Mouse (Mus musculus) CH12.LX (cell line): Measurements from ENCODE around the gene Slc24a1. TPM values are rescaled to one million over a fixed set of nuclear protein-coding genes. Genes with fewer than 3 reads are reported as not detected.

Source experiments
- DNase-seq: peaks from one replicate; pipeline ENCODE4 v3.0.0-alpha.2; 2013; ENCODE audit errors: extremely low read depth
- H3K27ac ChIP-seq: 2 replicates; pipeline ENCODE4 v1.5.1; 2012; ENCODE audit warnings: low read depth, mild to moderate bottlenecking, control low read depth, moderate library complexity; ENCODE audit not compliant: insufficient read depth
- H3K27me3 ChIP-seq: replicated peaks from 2 replicates; pipeline ENCODE3; 2012; ENCODE audit warnings: inconsistent platforms
- H3K36me3 ChIP-seq, 2 experiments: replicated peaks in 1 of 2; 2 replicates each; pipeline versions ENCODE3 to v1.6.1; 2012; ENCODE audit warnings: inconsistent platforms in 1 of 2, low read length in 1 of 2, mild to moderate bottlenecking in 1 of 2, mixed read lengths in 1 of 2, moderate library complexity in 1 of 2; ENCODE audit not compliant: control insufficient read depth in 1 of 2, insufficient read depth in 1 of 2
- H3K4me1 ChIP-seq, 2 experiments: 2 replicates each; pipeline ENCODE4 v1.6.1; 2012; ENCODE audit warnings: inconsistent platforms in 1 of 2, moderate library complexity in 1 of 2; ENCODE audit not compliant: insufficient read depth in 2 of 2, control insufficient read depth in 1 of 2
- H3K4me2 ChIP-seq: 2 replicates; pipeline ENCODE4 v1.6.1; 2012; ENCODE audit warnings: low read depth, mild to moderate bottlenecking, control low read depth; ENCODE audit not compliant: poor library complexity, insufficient read depth, severe bottlenecking
- H3K4me3 ChIP-seq, 3 experiments: fragments of 150-350 bp in 1 of 3; sonication (generic) in 1 of 3; replicated peaks in 1 of 3; 2 replicates each; pipeline versions ENCODE3 to v1.5.1; 2011 to 2012; ENCODE audit warnings: low read depth in 2 of 3, low read length in 2 of 3, mild to moderate bottlenecking in 2 of 3, moderate library complexity in 2 of 3, control low read depth in 1 of 3, improper control_type of control experiment in 1 of 3, inconsistent platforms in 1 of 3, mixed read lengths in 1 of 3; ENCODE audit not compliant: poor library complexity in 1 of 3
- H3K79me2 ChIP-seq: replicated peaks from 2 replicates; pipeline ENCODE4 v1.6.1; 2012; ENCODE audit warnings: mild to moderate bottlenecking, moderate library complexity; ENCODE audit not compliant: control insufficient read depth, poor library complexity, insufficient read depth, severe bottlenecking; ENCODE audit errors: extremely low read depth
- H3K9ac ChIP-seq: 2 replicates; pipeline ENCODE4 v1.6.1; 2012; ENCODE audit warnings: low read depth, mild to moderate bottlenecking, control low read depth, moderate library complexity; ENCODE audit not compliant: insufficient read depth
- H3K9me3 ChIP-seq: replicated peaks from 2 replicates; pipeline ENCODE3; 2012; ENCODE audit warnings: low read length, inconsistent platforms, mixed read lengths
- CHD1 ChIP-seq: IDR thresholded peaks from 2 replicates; pipeline ENCODE4 v1.6.1; 2012; ENCODE audit warnings: low read depth, low read length, improper control_type of control experiment, inconsistent platforms
- CHD2 ChIP-seq: IDR thresholded peaks from 2 replicates; pipeline ENCODE4 v1.6.1; 2011; ENCODE audit warnings: low read length, improper control_type of control experiment
- CTCF ChIP-seq, 2 experiments: IDR thresholded peaks in 1 of 2; conservative IDR thresholded peaks in 1 of 2; 2 replicates each; pipeline ENCODE4 v1.5.1; 2011 to 2012; ENCODE audit warnings: low read depth in 2 of 2, low read length in 2 of 2, improper control_type of control experiment in 1 of 2, inconsistent platforms in 1 of 2, mild to moderate bottlenecking in 1 of 2, moderate library complexity in 1 of 2
- E2F4 ChIP-seq: IDR thresholded peaks from 2 replicates; pipeline ENCODE4 v1.6.1; 2011; ENCODE audit warnings: low read depth, low read length, improper control_type of control experiment; ENCODE audit not compliant: insufficient replicate concordance
- HCFC1 ChIP-seq: IDR thresholded peaks from 2 replicates; pipeline ENCODE4 v1.6.1; 2012; ENCODE audit warnings: low read depth, mild to moderate bottlenecking, inconsistent platforms, low read length, improper control_type of control experiment
- KAT2A ChIP-seq: IDR thresholded peaks from 2 replicates; pipeline ENCODE4 v1.6.1; 2012; ENCODE audit warnings: low read length, improper control_type of control experiment, inconsistent platforms; ENCODE audit not compliant: insufficient replicate concordance
- MAFK ChIP-seq: IDR thresholded peaks from 2 replicates; pipeline ENCODE4 v1.6.1; 2011; ENCODE audit warnings: low read length, improper control_type of control experiment; ENCODE audit not compliant: insufficient replicate concordance
- MAX ChIP-seq: IDR thresholded peaks from 2 replicates; pipeline ENCODE4 v1.6.1; 2011; ENCODE audit warnings: low read length, improper control_type of control experiment
- MYC ChIP-seq: IDR thresholded peaks from 2 replicates; pipeline ENCODE4 v1.6.1; 2011; ENCODE audit warnings: low read depth, mild to moderate bottlenecking, improper control_type of control experiment, low read length
- NRF1 ChIP-seq: IDR thresholded peaks from 2 replicates; pipeline ENCODE4 v1.6.1; 2014; ENCODE audit warnings: low read depth, mild to moderate bottlenecking, inconsistent platforms, low read length, improper control_type of control experiment, moderate library complexity
- POLR2A ChIP-seq: IDR thresholded peaks from 2 replicates; pipeline ENCODE4 v1.6.1; 2011; ENCODE audit warnings: low read depth, mild to moderate bottlenecking, improper control_type of control experiment, low read length
- POLR2AphosphoS2 ChIP-seq: IDR thresholded peaks from 2 replicates; pipeline ENCODE4 v1.6.1; 2011; ENCODE audit warnings: low read depth, low read length, improper control_type of control experiment
- RAD21 ChIP-seq: IDR thresholded peaks from 2 replicates; pipeline ENCODE4 v1.6.1; 2011; ENCODE audit warnings: low read depth, mild to moderate bottlenecking, low read length, improper control_type of control experiment, moderate library complexity
- SMC3 ChIP-seq: IDR thresholded peaks from 2 replicates; pipeline ENCODE4 v1.6.1; 2011; ENCODE audit warnings: low read depth, low read length, improper control_type of control experiment
- TBP ChIP-seq: conservative IDR thresholded peaks from 2 replicates; pipeline ENCODE4 v1.6.1; 2011; ENCODE audit warnings: low read depth, low read length, improper control_type of control experiment
- USF1 ChIP-seq: IDR thresholded peaks from 2 replicates; pipeline ENCODE4 v1.6.1; 2014; ENCODE audit warnings: low read depth, mild to moderate bottlenecking, inconsistent platforms, low read length, improper control_type of control experiment
- ZC3H11A ChIP-seq: IDR thresholded peaks from 2 replicates; pipeline ENCODE4 v1.6.1; 2012; ENCODE audit warnings: low read depth, mild to moderate bottlenecking, inconsistent platforms, low read length, improper control_type of control experiment
- ZNF384 ChIP-seq: IDR thresholded peaks from 2 replicates; pipeline ENCODE4 v1.6.1; 2012; ENCODE audit warnings: low read depth, low read length, improper control_type of control experiment, inconsistent platforms
- dilution Hi-C: fragments of 300-500 bp; cut with MboI; formaldehyde crosslinking; loops from 2 replicates; pipeline ENCODE4 v1.14.3; 2020; ENCODE audit warnings: low sequenced_read_pairs; ENCODE audit not compliant: extremely low pct_unique_long_range_greater_than_20kb, extremely low pct_ligation_motif_present
- in situ Hi-C: fragments of 300-500 bp; cut with MboI; formaldehyde crosslinking; loops from 3 replicates; pipeline ENCODE4 v1.14.3; 2019; ENCODE audit warnings: low sequenced_read_pairs, low pct_ligation_motif_present, low pct_unique_long_range_greater_than_20kb, mixed read lengths
- polyA plus RNA-seq: library from polyadenylated mRNA; unstranded; fragments of >175 nt; gene quantifications from 2 replicates; pipeline ENCODE4 v1.2.1, GENCODE M21; 2012; ENCODE audit warnings: low read depth; ENCODE audit not compliant: insufficient read length
- total RNA-seq, 2 experiments: library from RNA; depleted of rRNA; stranded (reverse); fragments of 300-350 nt in 1 of 2; fragments of >200 nt in 1 of 2; gene quantifications; 2 replicates each; pipeline ENCODE4 v1.2.3; 2012 to 2014

Slc24a1 gene
- total and polyA plus RNA-seq, 3 experiments, result under 0.01 to 0.11 TPM; not detected in 1

GRCm38 (mm10) chr9:64904917-64905640 is 46.3 kb downstream of the Slc24a1 start:
- Histone ChIP-seq H3K4me2 (no peak overlapping the region), H3K4me3 (no peak overlapping the region), H3K79me2 (peaks cover 11% of the 10 kb centered on the region), H3K9me3 (no peaks in the 10 kb centered on the region), H3K4me1 (no peaks in the 10 kb centered on the region), H3K27ac (no peak overlapping the region), H3K36me3 (peaks cover 58 to 82% of the 10 kb centered on the region in 2 experiments), H3K9ac (no peak overlapping the region), H3K27me3 (no peaks in the 10 kb centered on the region)
- in situ Hi-C loops (no loop called here), dilution Hi-C loops (no loop called here)
- DNase-seq, result no peak
- TF ChIP-seq TBP (no peak), MAFK (no peak), MAX (no peak), NRF1 (no peak), HCFC1 (no peak), E2F4 (no peak), CHD1 (no peak), USF1 (no peak), RAD21 (no peak), MYC (no peak), ZNF384 (no peak), CHD2 (no peak), POLR2A (no peak)

- in situ Hi-C loops, result no loop called here
- dilution Hi-C loops, result no loop called here
- no peaks in the 10 kb centered on the region for H3K9me3 ChIP-seq
Measured at GRCm38 (mm10) chr9:64903386-64903785, 48.0 kb downstream of the Slc24a1 start.

More at GRCm38 (mm10) chr9:64903386-64903785, 48.0 kb downstream of the Slc24a1 start:
- Histone ChIP-seq H3K79me2 (peaks cover 14% of the 10 kb centered on the region), H3K9ac (no peak overlapping the region), H3K4me1 (no peaks in the 10 kb centered on the region), H3K4me3 (no peak overlapping the region), H3K36me3 (peaks cover 59 to 84% of the 10 kb centered on the region in 2 experiments), H3K4me2 (no peak overlapping the region), H3K27ac (no peak overlapping the region), H3K27me3 (no peaks in the 10 kb centered on the region)
- peak; percentile 12; the same call in 1 of the 2 replicates for TF ChIP-seq ZC3H11A
- TF ChIP-seq CTCF (conservative IDR thresholded peaks at IDR 0.05 in 1 of 2, IDR thresholded peaks at IDR 0.05 in 1 of 2; ENCODE audit: low read depth in 2 of 2, low read length in 2 of 2), result peak; percentile 79 to 80
- peak; percentile 61 for TF ChIP-seq RAD21
- no peak for TF ChIP-seq POLR2AphosphoS2
- TF ChIP-seq E2F4, result no peak
- TF ChIP-seq KAT2A, result no peak
- peak; percentile 81 for TF ChIP-seq SMC3
- DNase-seq, result peak; percentile 57
